ENCODE assay signal across 8 mouse cellular contexts in the genomic region with DNA sequence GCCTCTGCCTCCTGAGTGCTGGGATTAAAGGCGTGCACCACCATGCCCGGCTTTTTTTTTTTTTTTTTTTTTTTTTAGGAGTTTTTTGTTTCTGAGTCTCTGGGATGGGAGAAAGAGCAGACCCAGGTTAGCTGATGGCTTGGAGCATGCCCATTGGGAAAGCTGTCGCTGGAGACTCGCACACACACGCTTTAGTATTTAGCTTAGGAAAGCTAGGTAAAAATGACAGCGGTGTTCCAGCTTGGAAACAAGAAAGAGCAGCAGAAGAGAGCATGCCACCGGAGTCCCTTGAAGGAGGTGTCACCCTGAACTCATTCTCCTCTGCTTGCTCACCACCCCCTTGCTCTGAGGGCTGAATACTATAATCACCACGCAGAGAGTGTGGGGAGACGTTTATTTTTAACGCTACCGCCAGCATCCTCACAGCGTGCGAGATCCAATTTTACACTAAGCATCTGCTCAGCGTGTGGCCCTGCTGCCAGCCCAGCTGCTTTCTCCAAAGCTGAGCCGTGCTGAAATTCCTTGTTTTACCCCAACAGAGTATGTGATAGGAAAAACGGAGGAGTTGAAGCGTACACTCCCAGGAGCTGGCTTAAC.
DNase-seq lines count a peak whose midpoint lies in the region; ATAC-seq and TF ChIP-seq lines count a peak whose summit lies in the region.

No protein-coding gene starts in this region.

- peaks cover 4% of the 10 kb centered on the region; the same call in 1 of the 2 replicates for H3K4me1 ChIP-seq in brown adipose tissue, adult 24 weeks (ENCODE audit: control insufficient read depth, insufficient read depth, insufficient read length, low read length)
- H3K4me1 ChIP-seq in forebrain, embryonic 14.5 days (ENCODE audit: control insufficient read depth, insufficient read depth, low read length): peaks cover 2% of the 10 kb centered on the region; the same call in 1 of the 2 replicates
- H3K4me1 ChIP-seq in intestine, postnatal 0 days (replicated peaks; ENCODE audit: control insufficient read depth, insufficient read depth, low read length): no peaks in the 10 kb centered on the region
- H3K4me1 ChIP-seq in liver, embryonic 12.5 days: peaks cover 25% of the 10 kb centered on the region
- 0 out of 2 replicates have a peak, but pooled peaks cover 6% of the 10 kb centered on the region for H3K4me1 ChIP-seq in stomach, embryonic 14.5 days (ENCODE audit: control insufficient read depth, insufficient read depth, low read length)

- no peaks in the 10 kb centered on the region for H3K27me3 ChIP-seq in forebrain, embryonic 14.5 days (replicated peaks; ENCODE audit: control insufficient read depth, insufficient read depth, low read length)
- H3K27me3 ChIP-seq in intestine, postnatal 0 days (replicated peaks; ENCODE audit: control insufficient read depth, insufficient read depth, low read length): no peaks in the 10 kb centered on the region
- H3K27me3 ChIP-seq in liver, embryonic 12.5 days (replicated peaks): no peaks in the 10 kb centered on the region
- no peaks in the 10 kb centered on the region for H3K27me3 ChIP-seq in stomach, embryonic 14.5 days (ENCODE audit: control insufficient read depth, insufficient read depth, low read length)

- peak overlapping the region; percentile 47 for H3K4me3 ChIP-seq in gastrocnemius, adult 2 months
- H3K4me3 ChIP-seq in brown adipose tissue, adult 24 weeks (ENCODE audit: insufficient read depth, low read depth, low read length): no peak overlapping the region
- no peak overlapping the region for H3K4me3 ChIP-seq in forebrain, embryonic 14.5 days (ENCODE audit: low read depth, low read length)
- H3K4me3 ChIP-seq in intestine, postnatal 0 days (ENCODE audit: low read depth, low read length): no peak overlapping the region
- peak overlapping the region; percentile 8; the same call in 1 of the 2 replicates for H3K4me3 ChIP-seq in liver, embryonic 12.5 days
- no peak overlapping the region for H3K4me3 ChIP-seq in stomach, embryonic 14.5 days (ENCODE audit: low read depth, low read length)

- 13% methylated on average over 15 of the region's 17 CpGs for WGBS in forebrain, embryonic 14.5 days
- 45% methylated on average over 15 of the region's 17 CpGs for WGBS in intestine, postnatal 0 days
- 39% methylated on average over 16 of the region's 17 CpGs for WGBS in liver, embryonic 12.5 days (ENCODE audit: insufficient replicate concordance)
- WGBS in stomach, embryonic 14.5 days: 23% methylated on average over 15 of the region's 17 CpGs

- ATAC-seq in forebrain, embryonic 14.5 days: peak; percentile 94
- no peak for ATAC-seq in intestine, postnatal 0 days
- peak; percentile 34 for ATAC-seq in liver, embryonic 12.5 days
- no peak for ATAC-seq in stomach, embryonic 14.5 days (ENCODE audit: insufficient number of reproducible peaks, insufficient read depth, low FRiP score, low read depth)

- DNase-seq in gastrocnemius, adult 2 months: peak; percentile 27
- no peak for DNase-seq in gastrocnemius, postnatal 36 days
- peak; percentile 90 for DNase-seq in forebrain, embryonic 14.5 days (ENCODE audit: low spot score)
- DNase-seq in spleen, adult 12 weeks (ENCODE audit: low spot score): no peak

- intact Hi-C loops in gastrocnemius, adult 2 months (cut with DNase I): no loop called here
- intact Hi-C loops in gastrocnemius, postnatal 36 days (cut with DNase I): no loop called here

- peak overlapping the region; percentile 37 for H3K4me2 ChIP-seq in forebrain, embryonic 14.5 days (ENCODE audit: low read length)
- H3K4me2 ChIP-seq in intestine, postnatal 0 days (replicated peaks; ENCODE audit: low read depth): peak overlapping the region; percentile 35; the same call in 1 of the 2 replicates
- H3K4me2 ChIP-seq in liver, embryonic 12.5 days: peak overlapping the region; percentile 66
- peak overlapping the region; percentile 20; the same call in 1 of the 2 replicates for H3K4me2 ChIP-seq in stomach, embryonic 14.5 days (replicated peaks; ENCODE audit: low read depth, low read length)

- H3K36me3 ChIP-seq in forebrain, embryonic 14.5 days (ENCODE audit: control insufficient read depth, insufficient read depth, low read length): no peaks in the 10 kb centered on the region
- H3K36me3 ChIP-seq in intestine, postnatal 0 days (ENCODE audit: control insufficient read depth, insufficient read depth): no peaks in the 10 kb centered on the region
- H3K36me3 ChIP-seq in liver, embryonic 12.5 days: no peaks in the 10 kb centered on the region
- no peaks in the 10 kb centered on the region for H3K36me3 ChIP-seq in stomach, embryonic 14.5 days (ENCODE audit: control insufficient read depth, insufficient read depth, low read length)

- H3K9me3 ChIP-seq in forebrain, embryonic 14.5 days (replicated peaks; ENCODE audit: control insufficient read depth, low read length): no peaks in the 10 kb centered on the region
- no peaks in the 10 kb centered on the region for H3K9me3 ChIP-seq in intestine, postnatal 0 days (ENCODE audit: control insufficient read depth)
- no peaks in the 10 kb centered on the region for H3K9me3 ChIP-seq in liver, embryonic 12.5 days (replicated peaks)
- no peaks in the 10 kb centered on the region for H3K9me3 ChIP-seq in stomach, embryonic 14.5 days (ENCODE audit: control insufficient read depth, low read depth, low read length)

- no peak for TF ChIP-seq CTCF in gastrocnemius, adult 2 months (IDR thresholded peaks at IDR 0.05)
- no peak for TF ChIP-seq CTCF in intestine, postnatal 0 days (IDR thresholded peaks at IDR 0.05; ENCODE audit: low read depth)

- peak overlapping the region; percentile 28; the same call in 1 of the 2 replicates for H3K27ac ChIP-seq in gastrocnemius, adult 2 months
- 0 out of 2 replicates have a peak overlapping the region, but pooled peaks have one; percentile 62 for H3K27ac ChIP-seq in brown adipose tissue, adult 24 weeks (replicated peaks; ENCODE audit: low read depth, low read length)
- H3K27ac ChIP-seq in forebrain, embryonic 14.5 days (ENCODE audit: low read depth, low read length): peak overlapping the region; percentile 57; the same call in 1 of the 2 replicates
- no peak overlapping the region for H3K27ac ChIP-seq in intestine, postnatal 0 days (ENCODE audit: low read depth, low read length)
- H3K27ac ChIP-seq in liver, embryonic 12.5 days: peak overlapping the region; percentile 99
- H3K27ac ChIP-seq in stomach, embryonic 14.5 days (ENCODE audit: low read length): peak overlapping the region; percentile 55; the same call in 1 of the 2 replicates

- no peak overlapping the region for H3K9ac ChIP-seq in forebrain, embryonic 14.5 days (ENCODE audit: low read length)
- no peak overlapping the region for H3K9ac ChIP-seq in intestine, postnatal 0 days (ENCODE audit: low read depth, low read length)
- H3K9ac ChIP-seq in liver, embryonic 12.5 days: peak overlapping the region; percentile 71
- H3K9ac ChIP-seq in stomach, embryonic 14.5 days (replicated peaks; ENCODE audit: low read depth, low read length): no peak overlapping the region

Comparison
In these comparisons a context has a peak if more than half of its experiments do, and no peak if none do; other contexts are left out.
1. DNase-seq: peak in gastrocnemius, adult 2 months (single experiment) and forebrain, embryonic 14.5 days (single experiment); none in gastrocnemius, postnatal 36 days (0 of 2) and spleen, adult 12 weeks (single experiment).
2. H3K4me3 ChIP-seq: peak in gastrocnemius, adult 2 months (single experiment) and liver, embryonic 12.5 days (single experiment); none in brown adipose tissue, adult 24 weeks (single experiment), forebrain, embryonic 14.5 days (single experiment), intestine, postnatal 0 days (single experiment) and stomach, embryonic 14.5 days (single experiment).
3. ATAC-seq: peak in forebrain, embryonic 14.5 days (single experiment) and liver, embryonic 12.5 days (single experiment); none in intestine, postnatal 0 days (single experiment) and stomach, embryonic 14.5 days (single experiment).
4. Peak in every context shown above with its lines, with median percentiles within 50 percentile points of each other: H3K4me2 ChIP-seq.